Mouse (Mus musculus) embryonic fibroblast, embryonic 13.5 days (primary cell): ENCODE measurements around the gene Fads2.

Experiments used
- CTCF ChIP-seq: IDR thresholded peaks from 2 replicates; pipeline ENCODE4 v1.5.1; 2011; ENCODE audit warnings: mild to moderate bottlenecking, control low read depth, low read length, moderate library complexity, borderline replicate concordance; ENCODE audit not compliant: insufficient read depth
- POLR2A ChIP-seq: IDR thresholded peaks from 2 replicates; pipeline ENCODE4 v1.6.1; 2011; ENCODE audit warnings: low read depth, mild to moderate bottlenecking, control low read depth, low read length, moderate library complexity

GRCm38 (mm10) chr19:10049533-10049932 lies 52.0 kb downstream of the Fads2 start:
- TF ChIP-seq CTCF: no peak
- no peak for TF ChIP-seq POLR2A
